Mouse (Mus musculus) ES-E14 (cell line): ENCODE data around the gene Nsun2. TPM values are rescaled to one million over a fixed set of nuclear protein-coding genes. Genes with fewer than 3 reads are reported as not detected.

Experiments used
- DNase-seq: peaks from one replicate; pipeline ENCODE4 v3.0.0-alpha.2; 2013; ENCODE audit warnings: low read depth, low spot score
- H3K27ac ChIP-seq: 2 replicates; pipeline ENCODE4 v1.5.1; 2012; ENCODE audit warnings: low read depth, mild to moderate bottlenecking, low read length, moderate library complexity, mixed read lengths; ENCODE audit not compliant: poor library complexity, insufficient read depth, severe bottlenecking
- H3K36me3 ChIP-seq: 2 replicates; pipeline ENCODE4 v1.6.1; 2012; ENCODE audit warnings: mild to moderate bottlenecking, low read length, moderate library complexity, mixed read lengths; ENCODE audit not compliant: control insufficient read depth, poor library complexity, insufficient read depth, severe bottlenecking
- H3K4me1 ChIP-seq, 2 experiments: fragments of 150-350 bp in 1 of 2; sonication (generic) in 1 of 2; 2 replicates each; pipeline ENCODE4 v1.6.1; 2012; ENCODE audit warnings: low read length in 2 of 2, mild to moderate bottlenecking in 1 of 2, mixed read lengths in 1 of 2; ENCODE audit not compliant: control insufficient read depth in 2 of 2, insufficient read depth in 2 of 2, poor library complexity in 1 of 2
- H3K4me3 ChIP-seq, 2 experiments: fragments of 150-350 bp in 1 of 2; sonication (generic) in 1 of 2; 2 replicates each; pipeline ENCODE4 v1.5.1; 2012; ENCODE audit warnings: low read length in 2 of 2, low read depth in 1 of 2, mild to moderate bottlenecking in 1 of 2, mixed read lengths in 1 of 2; ENCODE audit not compliant: insufficient read depth in 1 of 2, poor library complexity in 1 of 2, severe bottlenecking in 1 of 2
- H3K9ac ChIP-seq: 2 replicates; pipeline ENCODE4 v1.6.1; 2012; ENCODE audit warnings: low read depth, mild to moderate bottlenecking, low read length, mixed read lengths; ENCODE audit not compliant: poor library complexity, insufficient read depth, severe bottlenecking
- H3K9me3 ChIP-seq: fragments of 150-350 bp; sonication (generic); 2 replicates; pipeline ENCODE4 v1.6.1; 2012; ENCODE audit warnings: low read depth, mild to moderate bottlenecking, low read length; ENCODE audit not compliant: control insufficient read depth, insufficient read depth
- CHD2 ChIP-seq: IDR thresholded peaks from 2 replicates; pipeline ENCODE4 v1.6.1; 2014; ENCODE audit warnings: mild to moderate bottlenecking, low read depth, low read length, inconsistent platforms
- HCFC1 ChIP-seq: IDR thresholded peaks from 2 replicates; pipeline ENCODE4 v1.6.1; 2012; ENCODE audit warnings: low read length, inconsistent platforms, borderline replicate concordance; ENCODE audit not compliant: insufficient read depth
- MAFK ChIP-seq: IDR thresholded peaks from 2 replicates; pipeline ENCODE4 v1.6.1; 2014; ENCODE audit warnings: mild to moderate bottlenecking, low read depth, low read length, inconsistent platforms; ENCODE audit not compliant: insufficient read depth
- ZC3H11A ChIP-seq: IDR thresholded peaks from 2 replicates; pipeline ENCODE4 v1.6.1; 2012; ENCODE audit warnings: low read depth, mild to moderate bottlenecking, inconsistent platforms, low read length, borderline replicate concordance
- ZNF384 ChIP-seq: IDR thresholded peaks from 2 replicates; pipeline ENCODE4 v1.6.1; 2012; ENCODE audit warnings: low read depth, low read length, inconsistent platforms
- in situ Hi-C, 2 experiments: fragments of 600-800 bp; cut with MboI; formaldehyde crosslinking; loops; one replicate each; pipeline ENCODE4 v1.15.1; 2025; ENCODE audit warnings: low sequenced_read_pairs in 2 of 2, inconsistent platforms in 1 of 2; ENCODE audit not compliant: unreplicated experiment in 2 of 2
- total RNA-seq: library from RNA; depleted of rRNA; stranded (reverse); fragments of 300-350 nt; gene quantifications from 2 replicates; pipeline ENCODE4 v1.2.3, GENCODE M21; 2012

Gene Nsun2
- total RNA-seq, 1 experiment = 220 TPM

GRCm38 (mm10) chr13:69624510-69624909 lies 91.0 kb downstream of the Nsun2 start:
- Histone ChIP-seq H3K27ac (no peak overlapping the region), H3K4me3 (no peak overlapping the region), H3K4me1 (peaks cover 4% of the 10 kb centered on the region in 2 experiments; a peak in 2 of 4 replicates), H3K36me3 (peaks cover 71% of the 10 kb centered on the region), H3K9me3 (no peaks in the 10 kb centered on the region), H3K9ac (no peak overlapping the region)
- TF ChIP-seq ZC3H11A (no peak), MAFK (no peak), HCFC1 (no peak)
- no peak for DNase-seq
- in situ Hi-C loops = no loop called here

GRCm38 (mm10) chr13:69627941-69628340 lies 94.4 kb downstream of the Nsun2 start:
- H3K9ac ChIP-seq = no peak overlapping the region
- no peak overlapping the region for H3K4me3 ChIP-seq
- H3K9me3 ChIP-seq = no peaks in the 10 kb centered on the region
- peaks cover 0 to 2% of the 10 kb centered on the region in 2 experiments; a peak in 1 of 4 replicates for H3K4me1 ChIP-seq
- no peak for TF ChIP-seq HCFC1
- TF ChIP-seq ZNF384 = no peak
- no peak for TF ChIP-seq MAFK
- TF ChIP-seq CHD2 = no peak
- TF ChIP-seq ZC3H11A = no peak
- no peak overlapping the region for H3K27ac ChIP-seq
- peaks cover 84% of the 10 kb centered on the region for H3K36me3 ChIP-seq
- in situ Hi-C loops = no loop called here
- no peak for DNase-seq

DNA sequence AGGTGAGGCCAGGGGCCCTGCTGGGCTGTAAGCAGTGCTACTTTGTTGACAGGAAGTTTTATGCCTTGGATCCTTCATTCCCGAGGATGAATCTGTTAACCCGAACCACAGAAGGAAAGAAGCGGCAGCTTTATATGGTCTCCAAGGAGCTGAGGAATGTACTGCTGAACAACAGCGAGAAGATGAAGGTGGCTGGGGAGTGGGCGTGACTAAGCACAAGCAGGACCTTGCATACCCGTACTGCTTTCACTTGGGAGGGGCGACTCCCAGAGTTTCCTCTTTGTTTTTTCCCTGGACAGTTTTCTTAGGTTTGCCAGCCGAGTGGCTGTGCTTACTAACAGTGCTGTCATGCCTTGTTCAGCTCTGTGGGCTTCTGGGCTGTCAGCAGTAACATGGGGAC lies 97.0 kb downstream of the Nsun2 start:
- in situ Hi-C loops = no loop called here
- H3K36me3 ChIP-seq = peaks cover 89% of the 10 kb centered on the region
- no peak for DNase-seq

DNA sequence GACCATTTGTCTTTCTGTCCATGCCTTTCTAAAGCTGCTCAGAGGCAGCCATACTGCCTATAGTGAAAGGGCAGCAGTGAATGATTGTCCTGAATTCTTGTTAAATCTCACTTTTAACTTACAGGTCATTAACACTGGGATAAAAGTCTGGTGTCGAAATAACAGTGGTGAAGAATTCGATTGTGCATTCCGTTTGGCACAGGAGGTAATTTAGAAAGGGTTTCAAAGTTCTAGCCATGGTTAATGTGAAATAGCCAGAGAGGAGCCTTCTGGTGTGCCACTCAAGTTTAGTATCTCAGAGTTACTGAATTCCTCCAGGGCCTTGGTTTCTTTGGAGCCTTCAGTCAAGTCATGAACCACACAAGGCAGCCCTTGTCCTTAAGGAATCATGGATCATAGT lies 97.6 kb downstream of the Nsun2 start:
- in situ Hi-C loops = no loop called here
- Histone ChIP-seq H3K9me3 (no peaks in the 10 kb centered on the region), H3K36me3 (peaks cover 85% of the 10 kb centered on the region), H3K4me1 (no peaks in the 10 kb centered on the region), H3K4me3 (no peak overlapping the region), H3K9ac (no peak overlapping the region), H3K27ac (no peak overlapping the region)
- TF ChIP-seq CHD2 (no peak), MAFK (no peak), HCFC1 (no peak)
- DNase-seq = no peak

More for the DNA sequence above, 97.0 kb downstream of the Nsun2 start:
- Histone ChIP-seq H3K27ac (no peak overlapping the region), H3K9me3 (no peaks in the 10 kb centered on the region), H3K9ac (no peak overlapping the region), H3K4me1 (no peaks in the 10 kb centered on the region), H3K4me3 (no peak overlapping the region)
- TF ChIP-seq ZNF384 (no peak), MAFK (no peak), ZC3H11A (no peak), CHD2 (no peak), HCFC1 (no peak)

DNA sequence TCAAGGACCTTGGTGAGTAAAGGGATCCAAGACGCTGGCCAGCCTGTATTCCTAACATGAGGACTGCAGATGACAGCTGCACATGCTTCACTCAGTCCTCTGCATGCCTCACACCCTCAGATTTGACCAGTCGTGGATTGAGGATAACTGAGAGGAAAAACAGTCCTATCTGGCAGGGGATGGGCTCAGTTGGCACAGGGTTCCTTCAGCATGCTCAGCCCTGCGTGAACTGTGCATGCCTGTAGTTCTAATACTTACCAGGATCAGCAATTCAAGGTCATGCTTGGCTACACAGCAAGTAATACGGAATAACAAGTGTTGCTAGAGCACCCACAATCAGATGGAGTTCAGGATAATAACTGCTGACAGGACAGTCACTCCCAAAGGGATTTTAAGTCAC lies 98.1 kb downstream of the Nsun2 start:
- no peaks in the 10 kb centered on the region for H3K9me3 ChIP-seq
- no peaks in the 10 kb centered on the region for H3K4me1 ChIP-seq
- peaks cover 82% of the 10 kb centered on the region for H3K36me3 ChIP-seq
- no peak overlapping the region for H3K9ac ChIP-seq
- no peak overlapping the region for H3K4me3 ChIP-seq
- TF ChIP-seq ZNF384 = no peak
- H3K27ac ChIP-seq = no peak overlapping the region
- DNase-seq = no peak
- in situ Hi-C loops = no loop called here
